Mouse (Mus musculus): ENCODE data around the gene Nhlrc1. TPM values are rescaled to one million over a fixed set of nuclear protein-coding genes. Genes with fewer than 3 reads are reported as not detected.

Gene Nhlrc1
- polyA plus RNA-seq, 1 experiment from 2014 or later: 3.1 TPM

- Histone ChIP-seq H3K4me3 (ENCODE audit: low read depth, low read length) (peak within 1 kb of the TSS; percentile 79), H3K27me3 (ENCODE audit: control insufficient read depth, insufficient read depth, low read length) (no peaks in the 10 kb centered on the region), H3K9ac (replicated peaks; ENCODE audit: low read depth, low read length) (peak within 1 kb of the TSS; percentile 69), H3K4me1 (ENCODE audit: control insufficient read depth, insufficient read depth, low read length) (peaks cover 11% of the 10 kb centered on the region; the same call in 1 of the 2 replicates), H3K4me2 (replicated peaks; ENCODE audit: low read depth, low read length) (peak within 1 kb of the TSS; percentile 100), H3K9me3 (ENCODE audit: control insufficient read depth, low read depth, low read length) (no peaks in the 10 kb centered on the region), H3K36me3 (ENCODE audit: control insufficient read depth, insufficient read depth, low read length) (peaks cover 5% of the 10 kb centered on the region; the same call in 1 of the 2 replicates), H3K27ac (ENCODE audit: low read length) (peak within 1 kb of the TSS; percentile 66; the same call in 1 of the 2 replicates)
- 14% methylated on average over 10 of the region's 10 CpGs for WGBS
- no peak for ATAC-seq (ENCODE audit: insufficient number of reproducible peaks, insufficient read depth, low FRiP score, low read depth)
Measured at GRCm38 (mm10) chr13:47044617-47044947, 29.9 kb upstream of the Nhlrc1 start, which contains the start of gene Tpmt. Gene Tpmt, minus strand, starts transcription at chr13:47044737.

DNA sequence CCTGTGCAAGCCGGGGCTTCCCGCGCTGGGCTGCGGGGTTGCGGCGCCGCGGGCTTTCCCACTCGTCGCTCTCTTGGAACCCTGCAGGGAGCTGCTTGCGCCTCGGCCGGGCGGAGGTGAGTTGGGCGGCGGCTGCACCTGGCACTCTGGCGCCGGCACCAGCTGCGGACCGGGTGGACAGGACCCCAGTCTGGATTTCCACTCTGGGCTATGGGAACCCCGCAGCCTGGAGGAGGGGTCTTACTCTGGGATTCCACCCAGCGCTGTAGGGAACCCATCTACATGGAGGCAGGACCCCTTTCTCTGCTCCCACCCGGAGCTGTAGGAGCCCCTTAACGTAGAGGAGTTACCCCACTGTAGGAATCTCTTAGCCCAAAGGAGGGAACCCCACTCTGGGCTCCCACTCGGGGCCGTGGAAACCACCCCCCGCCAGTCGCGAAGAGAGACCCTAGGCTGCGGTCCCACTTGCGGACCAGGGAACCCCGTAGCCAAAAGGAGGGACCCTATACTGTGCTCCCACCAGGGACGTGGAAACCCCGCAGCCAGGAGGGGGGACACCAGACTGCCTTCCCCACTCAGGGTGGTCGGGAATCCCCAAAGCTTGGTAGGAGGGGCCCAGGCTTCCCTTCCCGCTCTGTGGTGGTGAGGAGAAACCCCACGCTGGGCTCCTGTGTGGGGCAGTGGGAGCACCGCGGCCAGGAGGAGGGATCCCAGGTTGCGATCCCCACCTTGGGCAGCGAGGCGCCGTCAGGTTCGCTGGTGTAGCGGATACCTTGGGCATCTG lies 29.4 kb upstream of the Nhlrc1 start:
- H3K36me3 ChIP-seq (ENCODE audit: control insufficient read depth, insufficient read depth, low read length): 0 out of 2 replicates have a peak, but pooled peaks cover under 1% of the 10 kb centered on the region

DNA sequence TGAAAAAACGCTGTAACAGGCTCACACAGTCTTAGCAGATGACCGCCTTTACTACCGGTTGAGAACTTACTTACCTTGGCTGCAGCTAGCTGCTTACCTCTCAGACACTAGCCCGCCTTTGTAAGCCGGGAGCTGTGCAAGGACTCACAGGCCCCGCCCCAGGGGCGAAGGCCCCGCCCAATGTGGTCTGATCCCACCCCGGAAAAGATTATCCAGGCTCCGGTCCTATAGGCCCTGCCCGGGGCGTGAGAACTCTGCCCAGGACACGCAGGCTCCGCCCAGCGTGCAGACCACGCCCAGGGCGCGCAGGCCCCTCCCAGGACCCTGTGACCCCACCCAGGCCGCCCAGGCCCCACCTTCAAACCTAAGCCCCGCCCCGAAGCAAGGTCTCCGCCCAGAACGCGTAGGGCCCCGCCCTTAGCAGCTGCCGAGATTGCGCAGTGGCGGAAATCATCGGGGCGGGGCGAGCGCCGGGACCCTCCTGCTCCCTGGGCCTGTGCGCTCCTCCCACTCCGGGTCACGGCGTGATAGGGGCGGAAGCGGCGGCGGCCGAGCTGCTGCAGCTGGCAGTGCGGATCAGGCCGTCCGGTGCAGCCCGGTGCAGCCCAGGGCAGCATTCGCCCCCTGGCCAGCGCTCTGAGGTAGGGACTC lies 28.5 kb upstream of the Nhlrc1 start, which contains the start of gene Kdm1b:
Gene Kdm1b (plus strand): TSS at position 470 of the 651 bp plus-strand sequence.
- under 1% methylated on average over 48 of the region's 48 CpGs for WGBS
- H3K27me3 ChIP-seq (ENCODE audit: control insufficient read depth, insufficient read depth, low read length): no peaks in the 10 kb centered on the region
- H3K9ac ChIP-seq (replicated peaks; ENCODE audit: low read depth, low read length): peak within 1 kb of the TSS; percentile 69
- peak within 1 kb of the TSS; percentile 66; the same call in 1 of the 2 replicates for H3K27ac ChIP-seq (ENCODE audit: low read length)
- peak within 1 kb of the TSS; percentile 100 for H3K4me2 ChIP-seq (replicated peaks; ENCODE audit: low read depth, low read length)
- ATAC-seq (ENCODE audit: insufficient number of reproducible peaks, insufficient read depth, low FRiP score, low read depth): peak; percentile 97
- H3K4me3 ChIP-seq (ENCODE audit: low read depth, low read length): peak within 1 kb of the TSS; percentile 79
- H3K9me3 ChIP-seq (ENCODE audit: control insufficient read depth, low read depth, low read length): no peaks in the 10 kb centered on the region
- H3K36me3 ChIP-seq (ENCODE audit: control insufficient read depth, insufficient read depth, low read length): no peaks in the 10 kb centered on the region
- H3K4me1 ChIP-seq (ENCODE audit: control insufficient read depth, insufficient read depth, low read length): peaks cover 11% of the 10 kb centered on the region; the same call in 1 of the 2 replicates

More for the DNA sequence above, 29.4 kb upstream of the Nhlrc1 start:
- H3K4me3 ChIP-seq (ENCODE audit: low read depth, low read length): peak overlapping the region; percentile 79
- no peak; the same call in 1 of the 2 replicates for ATAC-seq (ENCODE audit: insufficient number of reproducible peaks, insufficient read depth, low FRiP score, low read depth)
- peak overlapping the region; percentile 69 for H3K9ac ChIP-seq (replicated peaks; ENCODE audit: low read depth, low read length)
- peaks cover 11% of the 10 kb centered on the region; the same call in 1 of the 2 replicates for H3K4me1 ChIP-seq (ENCODE audit: control insufficient read depth, insufficient read depth, low read length)
- H3K27ac ChIP-seq (ENCODE audit: low read length): peak overlapping the region; percentile 66; the same call in 1 of the 2 replicates
- WGBS: 2% methylated on average over 45 of the region's 45 CpGs
- H3K9me3 ChIP-seq (ENCODE audit: control insufficient read depth, low read depth, low read length): no peaks in the 10 kb centered on the region
- H3K27me3 ChIP-seq (ENCODE audit: control insufficient read depth, insufficient read depth, low read length): no peaks in the 10 kb centered on the region
- peak overlapping the region; percentile 100 for H3K4me2 ChIP-seq (replicated peaks; ENCODE audit: low read depth, low read length)

DNA sequence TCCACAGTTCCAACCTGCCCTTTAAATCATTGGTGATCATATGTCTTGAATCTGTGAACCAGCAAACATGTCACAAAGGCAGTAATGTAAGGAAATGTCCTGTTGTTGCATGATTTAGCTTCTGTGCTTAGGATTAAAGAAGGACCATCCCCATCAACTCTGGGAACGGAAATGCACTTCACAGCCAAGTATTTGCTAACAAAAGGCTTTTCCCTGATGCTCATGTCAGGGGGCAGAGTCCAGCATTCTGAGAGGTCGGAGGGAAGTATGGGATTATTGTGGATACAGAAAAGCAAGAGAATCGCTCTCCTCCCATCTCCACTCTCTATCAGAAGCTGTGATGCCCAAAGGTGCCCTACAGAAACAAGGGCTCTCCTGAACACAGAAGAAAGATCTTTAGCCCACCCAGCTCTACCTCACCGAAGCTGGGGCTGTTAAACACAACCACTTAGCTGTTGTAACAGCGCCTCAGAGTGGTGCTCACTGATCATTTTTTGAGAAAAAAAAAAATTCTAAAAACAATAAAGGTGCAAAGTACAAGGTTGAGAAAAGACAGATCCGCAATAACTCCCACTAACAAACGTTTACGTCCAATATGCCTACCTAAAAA lies 27.5 kb upstream of the Nhlrc1 start:
- Histone ChIP-seq H3K4me2 (replicated peaks; ENCODE audit: low read depth, low read length) (peak overlapping the region; percentile 52), H3K4me3 (ENCODE audit: low read depth, low read length) (peak overlapping the region; percentile 79), H3K9me3 (ENCODE audit: control insufficient read depth, low read depth, low read length) (no peaks in the 10 kb centered on the region), H3K9ac (replicated peaks; ENCODE audit: low read depth, low read length) (no peak overlapping the region), H3K27ac (ENCODE audit: low read length) (no peak overlapping the region), H3K4me1 (ENCODE audit: control insufficient read depth, insufficient read depth, low read length) (peaks cover 11% of the 10 kb centered on the region; the same call in 1 of the 2 replicates), H3K27me3 (ENCODE audit: control insufficient read depth, insufficient read depth, low read length) (no peaks in the 10 kb centered on the region), H3K36me3 (ENCODE audit: control insufficient read depth, insufficient read depth, low read length) (no peaks in the 10 kb centered on the region)
- no peak for ATAC-seq (ENCODE audit: insufficient number of reproducible peaks, insufficient read depth, low FRiP score, low read depth)
- WGBS: 47% methylated on average over 8 of the region's 8 CpGs

GRCm38 (mm10) chr13:47040061-47040460 lies 25.4 kb upstream of the Nhlrc1 start:
- Histone ChIP-seq H3K4me3 (ENCODE audit: low read depth, low read length) (no peak overlapping the region), H3K9ac (replicated peaks; ENCODE audit: low read depth, low read length) (no peak overlapping the region), H3K27ac (ENCODE audit: low read length) (no peak overlapping the region), H3K4me1 (ENCODE audit: control insufficient read depth, insufficient read depth, low read length) (peaks cover 11% of the 10 kb centered on the region; the same call in 1 of the 2 replicates), H3K9me3 (ENCODE audit: control insufficient read depth, low read depth, low read length) (no peaks in the 10 kb centered on the region), H3K4me2 (replicated peaks; ENCODE audit: low read depth, low read length) (no peak overlapping the region), H3K27me3 (ENCODE audit: control insufficient read depth, insufficient read depth, low read length) (no peaks in the 10 kb centered on the region), H3K36me3 (ENCODE audit: control insufficient read depth, insufficient read depth, low read length) (no peaks in the 10 kb centered on the region)
- WGBS: 91% methylated on average over 5 of the region's 5 CpGs
- ATAC-seq (ENCODE audit: insufficient number of reproducible peaks, insufficient read depth, low FRiP score, low read depth): no peak

GRCm38 (mm10) chr13:47037946-47038345 lies 23.3 kb upstream of the Nhlrc1 start:
- Histone ChIP-seq H3K36me3 (ENCODE audit: control insufficient read depth, insufficient read depth, low read length) (no peaks in the 10 kb centered on the region), H3K4me3 (ENCODE audit: low read depth, low read length) (no peak overlapping the region), H3K9me3 (ENCODE audit: control insufficient read depth, low read depth, low read length) (no peaks in the 10 kb centered on the region), H3K27me3 (ENCODE audit: control insufficient read depth, insufficient read depth, low read length) (no peaks in the 10 kb centered on the region), H3K27ac (ENCODE audit: low read length) (no peak overlapping the region), H3K4me1 (ENCODE audit: control insufficient read depth, insufficient read depth, low read length) (0 out of 2 replicates have a peak, but pooled peaks cover 4% of the 10 kb centered on the region), H3K9ac (replicated peaks; ENCODE audit: low read depth, low read length) (no peak overlapping the region), H3K4me2 (replicated peaks; ENCODE audit: low read depth, low read length) (no peak overlapping the region)
- WGBS: 88% methylated on average over 6 of the region's 6 CpGs
- no peak for ATAC-seq (ENCODE audit: insufficient number of reproducible peaks, insufficient read depth, low FRiP score, low read depth)

GRCm38 (mm10) chr13:47033602-47034001 lies 19.0 kb upstream of the Nhlrc1 start:
- H3K27me3 ChIP-seq (ENCODE audit: control insufficient read depth, insufficient read depth, low read length): no peaks in the 10 kb centered on the region
- H3K36me3 ChIP-seq (ENCODE audit: control insufficient read depth, insufficient read depth, low read length): no peaks in the 10 kb centered on the region
- WGBS: 83% methylated on average over 4 of the region's 4 CpGs
- no peaks in the 10 kb centered on the region for H3K9me3 ChIP-seq (ENCODE audit: control insufficient read depth, low read depth, low read length)
- H3K4me1 ChIP-seq (ENCODE audit: control insufficient read depth, insufficient read depth, low read length): no peaks in the 10 kb centered on the region
- H3K4me2 ChIP-seq (replicated peaks; ENCODE audit: low read depth, low read length): no peak overlapping the region
- H3K4me3 ChIP-seq (ENCODE audit: low read depth, low read length): no peak overlapping the region
- no peak overlapping the region for H3K27ac ChIP-seq (ENCODE audit: low read length)
- ATAC-seq (ENCODE audit: insufficient number of reproducible peaks, insufficient read depth, low FRiP score, low read depth): no peak
- no peak overlapping the region for H3K9ac ChIP-seq (replicated peaks; ENCODE audit: low read depth, low read length)

GRCm38 (mm10) chr13:47030376-47031107 lies 15.9 kb upstream of the Nhlrc1 start:
- Histone ChIP-seq H3K4me1 (ENCODE audit: control insufficient read depth, insufficient read depth, low read length) (no peaks in the 10 kb centered on the region), H3K27me3 (ENCODE audit: control insufficient read depth, insufficient read depth, low read length) (no peaks in the 10 kb centered on the region), H3K9me3 (ENCODE audit: control insufficient read depth, low read depth, low read length) (no peaks in the 10 kb centered on the region), H3K4me2 (replicated peaks; ENCODE audit: low read depth, low read length) (no peak overlapping the region), H3K36me3 (ENCODE audit: control insufficient read depth, insufficient read depth, low read length) (no peaks in the 10 kb centered on the region), H3K4me3 (ENCODE audit: low read depth, low read length) (no peak overlapping the region), H3K27ac (ENCODE audit: low read length) (no peak overlapping the region), H3K9ac (replicated peaks; ENCODE audit: low read depth, low read length) (no peak overlapping the region)
- ATAC-seq (ENCODE audit: insufficient number of reproducible peaks, insufficient read depth, low FRiP score, low read depth): no peak
- 90% methylated on average over 17 of the region's 17 CpGs for WGBS

Data from stomach, embryonic 14.5 days (tissue).